Mouse (Mus musculus): ENCODE measurements around the gene Osbpl3. TPM values are rescaled to one million over a fixed set of nuclear protein-coding genes. Genes with fewer than 3 reads are reported as not detected.

Osbpl3 gene
- polyA plus RNA-seq, 1 experiment: 4.1 TPM

GRCm38 (mm10) chr6:50432491-50432890 is 23.5 kb downstream of the Osbpl3 start:
- no peak for DNase-seq
- no peaks in the 10 kb centered on the region for H3K4me1 ChIP-seq (ENCODE audit: control insufficient read depth, insufficient read depth, low read length)
- TF ChIP-seq CTCF (IDR thresholded peaks at IDR 0.05; ENCODE audit: insufficient read depth, low read length) (no peak), POLR2A (IDR thresholded peaks at IDR 0.05; ENCODE audit: borderline replicate concordance, extremely low read depth, low read depth, low read length) (no peak)
- no peak overlapping the region for H3K4me3 ChIP-seq (replicated peaks; ENCODE audit: extremely low read depth, low read depth, low read length)
- WGBS: 83% methylated on average over 5 of the region's 5 CpGs

- no peaks in the 10 kb centered on the region for H3K4me1 ChIP-seq (ENCODE audit: control insufficient read depth, insufficient read depth, low read length)
- TF ChIP-seq CTCF (IDR thresholded peaks at IDR 0.05; ENCODE audit: insufficient read depth, low read length): no peak
- no peak for TF ChIP-seq POLR2A (IDR thresholded peaks at IDR 0.05; ENCODE audit: borderline replicate concordance, extremely low read depth, low read depth, low read length)
- no peak for DNase-seq
- WGBS: 80% methylated on average over 7 of the region's 7 CpGs
- H3K4me3 ChIP-seq (replicated peaks; ENCODE audit: extremely low read depth, low read depth, low read length): no peak overlapping the region
Observed at GRCm38 (mm10) chr6:50429299-50429698, 26.7 kb downstream of the Osbpl3 start.

- TF ChIP-seq CTCF (IDR thresholded peaks at IDR 0.05; ENCODE audit: insufficient read depth, low read length) (no peak), POLR2A (IDR thresholded peaks at IDR 0.05; ENCODE audit: borderline replicate concordance, extremely low read depth, low read depth, low read length) (no peak)
- WGBS: 74% methylated on average over 11 of the region's 11 CpGs
- H3K4me1 ChIP-seq (ENCODE audit: control insufficient read depth, insufficient read depth, low read length): no peaks in the 10 kb centered on the region
- no peak overlapping the region for H3K4me3 ChIP-seq (replicated peaks; ENCODE audit: extremely low read depth, low read depth, low read length)
- peak; percentile 18 for DNase-seq
Observed at GRCm38 (mm10) chr6:50427051-50427732, 28.8 kb downstream of the Osbpl3 start.

GRCm38 (mm10) chr6:50426571-50426970 is 29.4 kb downstream of the Osbpl3 start:
- DNase-seq: no peak
- Histone ChIP-seq H3K4me3 (replicated peaks; ENCODE audit: extremely low read depth, low read depth, low read length) (no peak overlapping the region), H3K4me1 (ENCODE audit: control insufficient read depth, insufficient read depth, low read length) (no peaks in the 10 kb centered on the region)
- TF ChIP-seq POLR2A (IDR thresholded peaks at IDR 0.05; ENCODE audit: borderline replicate concordance, extremely low read depth, low read depth, low read length): no peak
- no peak for TF ChIP-seq CTCF (IDR thresholded peaks at IDR 0.05; ENCODE audit: insufficient read depth, low read length)
- WGBS: 84% methylated on average over 4 of the region's 4 CpGs

GRCm38 (mm10) chr6:50424271-50424670 is 31.7 kb downstream of the Osbpl3 start:
- Histone ChIP-seq H3K4me3 (replicated peaks; ENCODE audit: extremely low read depth, low read depth, low read length) (no peak overlapping the region), H3K4me1 (ENCODE audit: control insufficient read depth, insufficient read depth, low read length) (no peaks in the 10 kb centered on the region)
- TF ChIP-seq CTCF (IDR thresholded peaks at IDR 0.05; ENCODE audit: insufficient read depth, low read length) (no peak), POLR2A (IDR thresholded peaks at IDR 0.05; ENCODE audit: borderline replicate concordance, extremely low read depth, low read depth, low read length) (no peak)
- WGBS: 71% methylated on average over 4 of the region's 4 CpGs
- DNase-seq: no peak

GRCm38 (mm10) chr6:50420413-50420812 is 35.6 kb downstream of the Osbpl3 start:
- TF ChIP-seq POLR2A (IDR thresholded peaks at IDR 0.05; ENCODE audit: borderline replicate concordance, extremely low read depth, low read depth, low read length): no peak
- no peak for TF ChIP-seq CTCF (IDR thresholded peaks at IDR 0.05; ENCODE audit: insufficient read depth, low read length)
- H3K4me1 ChIP-seq (ENCODE audit: control insufficient read depth, insufficient read depth, low read length): no peaks in the 10 kb centered on the region
- DNase-seq: no peak
- H3K4me3 ChIP-seq (replicated peaks; ENCODE audit: extremely low read depth, low read depth, low read length): no peak overlapping the region
- WGBS: 87% methylated on average over 2 of the region's 2 CpGs

GRCm38 (mm10) chr6:50419518-50420290 is 36.3 kb downstream of the Osbpl3 start:
- DNase-seq: no peak
- 85% methylated on average over 10 of the region's 10 CpGs for WGBS
- no peak for TF ChIP-seq CTCF (IDR thresholded peaks at IDR 0.05; ENCODE audit: insufficient read depth, low read length)
- no peak for TF ChIP-seq POLR2A (IDR thresholded peaks at IDR 0.05; ENCODE audit: borderline replicate concordance, extremely low read depth, low read depth, low read length)
- Histone ChIP-seq H3K4me3 (replicated peaks; ENCODE audit: extremely low read depth, low read depth, low read length) (no peak overlapping the region), H3K4me1 (ENCODE audit: control insufficient read depth, insufficient read depth, low read length) (no peaks in the 10 kb centered on the region)

GRCm38 (mm10) chr6:50418951-50419350 is 37.0 kb downstream of the Osbpl3 start:
- no peak for DNase-seq
- no peak overlapping the region for H3K4me3 ChIP-seq (replicated peaks; ENCODE audit: extremely low read depth, low read depth, low read length)
- TF ChIP-seq CTCF (IDR thresholded peaks at IDR 0.05; ENCODE audit: insufficient read depth, low read length): no peak
- no peak for TF ChIP-seq POLR2A (IDR thresholded peaks at IDR 0.05; ENCODE audit: borderline replicate concordance, extremely low read depth, low read depth, low read length)
- 89% methylated on average over 4 of the region's 4 CpGs for whole genome bisulfite sequencing
- no peaks in the 10 kb centered on the region for H3K4me1 ChIP-seq (ENCODE audit: control insufficient read depth, insufficient read depth, low read length)

GRCm38 (mm10) chr6:50416854-50417253 is 39.1 kb downstream of the Osbpl3 start:
- no peak overlapping the region for H3K4me3 ChIP-seq (replicated peaks; ENCODE audit: extremely low read depth, low read depth, low read length)
- no peak for DNase-seq
- 93% methylated on average over 5 of the region's 5 CpGs for WGBS
- H3K4me1 ChIP-seq (ENCODE audit: control insufficient read depth, insufficient read depth, low read length): no peaks in the 10 kb centered on the region
- no peak for TF ChIP-seq POLR2A (IDR thresholded peaks at IDR 0.05; ENCODE audit: borderline replicate concordance, extremely low read depth, low read depth, low read length)
- no peak for TF ChIP-seq CTCF (IDR thresholded peaks at IDR 0.05; ENCODE audit: insufficient read depth, low read length)

- DNase-seq: no peak
- H3K4me3 ChIP-seq (replicated peaks; ENCODE audit: extremely low read depth, low read depth, low read length): no peak overlapping the region
- WGBS: 82% methylated on average over 6 of the region's 6 CpGs
- TF ChIP-seq POLR2A (IDR thresholded peaks at IDR 0.05; ENCODE audit: borderline replicate concordance, extremely low read depth, low read depth, low read length) (no peak), CTCF (IDR thresholded peaks at IDR 0.05; ENCODE audit: insufficient read depth, low read length) (no peak)
- no peaks in the 10 kb centered on the region for H3K4me1 ChIP-seq (ENCODE audit: control insufficient read depth, insufficient read depth, low read length)
Observed at GRCm38 (mm10) chr6:50415431-50415830, 40.6 kb downstream of the Osbpl3 start.

All from lung, adult 2 months (tissue).